Mouse (Mus musculus): ENCODE results near the gene Rnf135.
"Not testable (repeated sequence)": the region's sequence is repeated elsewhere in the genome, so short reads cannot be mapped to it uniquely, and the experiment has no call there.

Rnf135 gene

DNA sequence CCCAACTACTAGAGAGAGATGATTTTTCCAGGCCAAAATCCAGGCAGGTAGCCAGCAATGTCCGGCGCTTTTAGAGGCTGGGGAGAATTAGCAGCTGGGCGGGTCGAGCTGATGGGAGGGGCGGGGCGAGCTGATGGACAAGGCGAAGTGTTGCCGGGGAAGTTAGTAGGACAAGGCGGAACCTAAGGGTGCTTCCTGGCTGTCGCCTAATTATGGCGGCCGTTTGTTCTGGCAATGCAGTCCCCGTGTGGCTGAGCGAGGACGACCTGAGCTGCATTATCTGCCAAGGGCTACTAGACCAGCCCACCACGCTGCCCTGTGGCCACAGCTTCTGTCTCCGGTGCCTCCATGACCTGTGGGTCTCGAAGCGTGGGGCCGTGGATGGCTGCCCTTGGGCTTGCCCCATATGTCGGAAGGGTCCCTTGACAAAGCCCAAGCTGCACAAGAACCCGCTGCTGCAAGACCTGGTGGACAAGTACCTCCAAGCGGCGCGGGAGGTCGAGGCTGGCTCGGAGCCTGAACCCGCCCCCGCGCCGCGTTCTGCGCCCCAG is at the start of gene Rnf135:
Gene Rnf135, plus strand, starts transcription at position 147 of the 551 bp plus-strand sequence.
- DNase-seq (ENCODE audit: extremely low read depth, low read depth), result peak; percentile 77

GRCm38 (mm10) chr11:80134744-80135143 is 48.9 kb upstream of the Rnf135 start:
- DNase-seq (ENCODE audit: extremely low read depth, low read depth), result no peak

GRCm38 (mm10) chr11:80135954-80136683 is 47.5 kb upstream of the Rnf135 start:
- no peak for DNase-seq (ENCODE audit: extremely low read depth, low read depth)

DNA sequence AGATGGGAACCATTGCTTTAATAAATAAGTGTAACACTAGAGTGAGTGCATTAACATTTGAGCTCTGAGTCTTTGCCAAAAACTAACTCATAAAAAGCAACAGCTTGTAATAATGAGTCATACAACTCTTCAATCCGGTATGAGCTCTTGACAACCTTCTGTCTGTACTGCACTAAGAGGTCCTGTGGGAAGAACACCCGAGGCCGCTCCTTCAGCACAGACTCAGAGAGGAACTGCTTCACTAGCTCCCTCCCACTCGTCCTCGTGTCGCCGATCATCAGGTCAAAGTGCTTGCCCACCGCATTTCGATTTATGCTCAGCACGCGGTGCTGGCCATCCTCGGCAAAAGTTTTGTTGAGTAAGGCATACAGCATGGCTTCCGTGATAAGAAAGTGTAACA is 46.9 kb upstream of the Rnf135 start:
- no peak for DNase-seq (ENCODE audit: extremely low read depth, low read depth)

DNA sequence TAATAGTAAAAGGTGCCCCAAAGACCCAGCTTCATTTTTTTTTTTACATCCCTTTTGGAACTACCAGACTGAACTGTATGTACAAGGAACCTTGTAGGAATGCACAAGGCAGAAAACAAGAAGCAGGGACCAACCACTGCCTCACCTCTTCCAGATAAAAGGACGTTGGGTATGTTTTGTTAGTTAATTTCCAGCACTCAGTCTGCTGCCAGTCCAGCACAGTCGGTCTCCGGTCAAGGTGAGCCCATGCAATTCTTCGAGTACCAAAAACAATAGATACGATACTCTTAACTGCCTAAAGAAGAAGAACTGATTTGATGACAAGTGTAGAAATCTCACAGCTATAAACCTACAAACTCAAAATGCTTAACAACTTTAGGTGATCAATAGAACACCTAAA is 45.9 kb upstream of the Rnf135 start:
- no peak for DNase-seq (ENCODE audit: extremely low read depth, low read depth)

DNA sequence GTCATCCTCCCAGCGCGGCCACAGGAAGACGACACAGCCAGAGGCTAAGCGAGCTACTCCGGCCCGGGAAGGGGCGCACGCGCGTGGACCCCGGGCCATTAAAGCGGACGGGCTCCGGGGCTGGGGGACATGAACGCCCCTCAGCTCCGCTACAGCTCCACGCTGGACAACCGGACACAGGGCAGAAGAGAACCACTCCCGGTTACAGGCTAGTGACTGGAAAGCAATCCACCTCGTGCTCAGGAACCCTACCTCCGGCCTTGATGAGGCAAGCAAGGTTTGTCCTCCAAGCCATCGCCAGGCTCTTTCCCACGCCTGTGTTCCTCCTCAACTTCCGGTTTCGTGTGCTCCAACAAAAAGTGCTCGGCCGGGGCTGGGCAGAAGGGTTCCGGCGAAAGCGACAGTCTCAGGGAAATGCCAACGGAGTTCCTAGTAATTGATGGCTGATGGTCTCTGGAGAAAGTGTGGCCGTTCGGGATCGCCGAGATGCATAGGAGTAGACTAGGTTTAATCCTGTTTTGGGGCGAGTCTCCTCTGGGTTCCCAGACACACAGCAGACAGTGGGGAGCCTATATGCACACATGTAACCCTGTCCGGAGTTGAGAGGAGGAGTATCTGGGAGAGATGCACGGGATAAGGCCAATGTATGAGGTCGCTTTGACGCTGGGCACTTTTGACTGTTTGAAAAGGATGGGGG is 41.7 kb upstream of the Rnf135 start, which contains the start of gene Tefm:
Gene Tefm, minus strand, starts transcription at position 351 of the 697 bp plus-strand sequence.
- peak; percentile 85 for DNase-seq (ENCODE audit: extremely low read depth, low read depth)

DNA sequence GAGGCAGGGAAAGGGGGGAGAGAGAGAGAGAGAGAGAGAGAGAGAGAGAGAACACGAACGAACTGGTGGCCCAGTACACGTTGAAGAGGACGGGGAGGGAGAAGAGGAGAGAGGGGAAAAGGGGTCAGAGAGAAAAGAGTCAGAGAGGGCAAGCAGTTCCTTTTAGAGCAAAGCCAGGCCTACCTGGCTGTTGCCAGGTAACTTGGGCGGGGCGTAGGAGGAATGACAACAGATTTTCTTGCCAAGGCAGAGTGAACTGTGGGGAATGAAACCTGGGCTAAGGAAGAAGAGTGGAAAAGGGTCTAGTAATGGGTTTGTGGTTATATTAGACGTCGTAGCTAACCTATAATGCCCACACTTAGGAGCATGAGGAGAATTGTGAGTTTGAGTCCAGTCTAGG is 40.8 kb upstream of the Rnf135 start:
- no peak for DNase-seq (ENCODE audit: extremely low read depth, low read depth)

DNA sequence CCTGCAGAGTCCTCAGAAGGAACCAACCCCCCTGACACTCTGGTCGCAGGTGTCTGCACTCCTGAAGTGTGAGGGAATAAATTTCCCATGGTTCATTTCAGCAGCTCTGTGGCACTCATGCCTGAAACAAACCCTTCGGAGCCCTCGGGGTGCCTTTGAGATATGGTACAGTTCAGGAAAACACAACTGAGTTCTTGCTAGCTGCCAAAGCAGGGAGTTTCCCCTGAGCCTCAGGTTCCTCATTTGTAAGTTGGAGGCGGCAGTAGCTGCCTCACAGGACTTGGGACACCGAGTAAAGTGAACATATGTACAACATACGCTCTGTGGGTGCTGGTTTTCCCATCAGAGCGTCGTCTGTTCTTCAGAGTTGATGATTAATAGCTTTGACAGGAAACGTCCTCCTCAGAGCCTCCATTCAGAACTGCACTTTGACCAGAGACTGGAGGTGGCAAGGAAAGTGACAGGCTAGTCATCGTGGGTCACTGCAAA is 37.8 kb upstream of the Rnf135 start:
- peak; percentile 84 for DNase-seq (ENCODE audit: extremely low read depth, low read depth)

DNA sequence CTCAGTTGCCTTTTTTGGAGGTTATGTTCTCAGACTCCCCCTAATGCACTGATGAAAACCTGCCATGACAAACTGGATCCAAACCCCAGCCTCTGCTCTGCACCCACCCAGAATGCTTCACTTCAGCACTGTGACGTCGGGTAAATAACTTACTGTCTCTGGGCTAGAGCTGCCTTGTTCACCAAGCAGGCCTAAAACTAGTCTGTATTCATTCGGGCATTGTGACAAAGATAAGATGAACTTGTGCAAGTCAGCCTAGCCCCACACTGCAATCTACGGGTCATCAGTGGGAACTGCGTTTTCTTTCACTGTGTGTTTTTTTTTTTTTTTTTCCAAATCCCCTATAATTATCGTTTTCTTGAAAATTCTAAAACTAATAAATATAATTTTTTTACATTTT is 35.9 kb upstream of the Rnf135 start:
- DNase-seq (ENCODE audit: extremely low read depth, low read depth), result no peak

- no peak for DNase-seq (ENCODE audit: extremely low read depth, low read depth)
Measured at GRCm38 (mm10) chr11:80148313-80148712, 35.3 kb upstream of the Rnf135 start.

DNA sequence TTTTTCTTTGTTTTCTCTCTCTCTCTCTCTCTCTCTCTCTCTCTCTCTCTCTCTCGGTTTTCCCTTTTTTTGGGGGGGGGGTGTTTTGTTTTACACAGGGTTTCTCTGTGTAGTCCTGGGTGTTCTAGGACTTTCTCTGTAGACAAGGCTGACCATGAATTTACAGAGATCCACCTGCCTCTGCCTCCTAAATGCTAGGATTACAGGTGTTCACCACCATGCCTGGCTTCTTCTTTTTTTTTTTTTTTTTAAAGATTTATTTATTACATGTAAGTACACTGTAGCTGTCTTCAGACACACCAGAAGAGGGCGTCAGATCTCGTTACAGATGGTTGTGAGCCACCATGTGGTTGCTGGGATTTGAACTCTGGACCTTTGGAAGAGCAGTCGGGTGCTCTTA is 34.7 kb upstream of the Rnf135 start:
- not testable (repeated sequence) for DNase-seq (ENCODE audit: extremely low read depth, low read depth)

GRCm38 (mm10) chr11:80149412-80150023 is 34.1 kb upstream of the Rnf135 start:
- DNase-seq (ENCODE audit: extremely low read depth, low read depth), result no peak

DNA sequence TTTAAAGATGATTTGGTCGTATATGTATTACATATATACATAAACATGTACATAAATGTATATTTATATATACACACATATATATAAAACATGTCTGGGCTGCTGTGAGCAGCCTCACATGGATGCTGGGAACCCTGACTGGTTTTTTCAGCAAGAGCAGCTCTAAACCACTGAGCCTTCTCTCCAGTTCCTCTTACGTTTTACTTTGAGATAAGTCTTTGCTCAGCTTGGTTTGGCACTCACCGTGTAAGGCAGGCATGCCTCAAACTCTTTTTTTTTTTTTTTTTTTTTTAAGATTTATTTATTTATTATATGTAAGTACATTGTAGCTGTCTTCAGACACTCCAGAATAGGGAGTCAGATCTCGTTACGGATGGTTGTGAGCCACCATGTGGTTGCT is 33.1 kb upstream of the Rnf135 start:
- no peak for DNase-seq (ENCODE audit: extremely low read depth, low read depth)

DNA sequence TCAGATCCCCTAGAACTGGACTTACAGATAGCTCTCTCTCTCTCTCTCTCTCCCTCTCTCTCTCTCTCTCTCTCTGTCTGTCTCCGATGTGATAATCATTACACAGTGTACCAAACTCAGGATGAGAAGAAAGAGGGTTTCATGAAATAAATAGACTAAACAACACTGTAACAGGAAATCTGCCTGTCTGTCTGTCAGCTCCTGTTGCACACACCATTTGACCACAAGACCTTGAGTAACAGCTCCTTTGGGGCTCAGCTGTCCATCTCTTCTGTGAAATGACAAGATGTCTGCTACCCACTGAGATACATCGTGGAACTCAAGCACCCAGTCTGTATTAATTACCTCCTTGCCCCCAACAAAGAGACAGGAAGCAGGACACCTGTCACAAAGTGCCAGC is 32.1 kb upstream of the Rnf135 start:
- DNase-seq (ENCODE audit: extremely low read depth, low read depth), result no peak

DNA sequence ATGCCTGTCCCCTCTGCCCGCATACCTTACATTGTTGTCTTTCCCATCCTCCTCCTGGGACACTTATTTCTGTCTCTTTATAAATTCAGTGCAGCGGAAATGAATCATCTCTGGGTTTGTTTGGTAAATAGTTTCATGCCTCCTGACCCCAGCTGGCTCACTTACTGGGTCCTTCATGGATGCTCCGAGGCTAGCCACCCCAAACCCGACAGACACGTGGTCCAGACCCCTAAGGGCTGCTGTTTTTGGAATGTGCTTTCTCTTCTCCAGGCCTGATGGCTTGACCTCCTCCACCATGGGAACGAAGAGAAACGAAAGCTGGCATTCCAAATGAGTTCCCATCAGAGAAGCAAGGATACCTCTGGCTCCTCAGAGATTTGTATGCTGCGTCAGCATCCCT is 31.3 kb upstream of the Rnf135 start:
- DNase-seq (ENCODE audit: extremely low read depth, low read depth), result no peak

DNA sequence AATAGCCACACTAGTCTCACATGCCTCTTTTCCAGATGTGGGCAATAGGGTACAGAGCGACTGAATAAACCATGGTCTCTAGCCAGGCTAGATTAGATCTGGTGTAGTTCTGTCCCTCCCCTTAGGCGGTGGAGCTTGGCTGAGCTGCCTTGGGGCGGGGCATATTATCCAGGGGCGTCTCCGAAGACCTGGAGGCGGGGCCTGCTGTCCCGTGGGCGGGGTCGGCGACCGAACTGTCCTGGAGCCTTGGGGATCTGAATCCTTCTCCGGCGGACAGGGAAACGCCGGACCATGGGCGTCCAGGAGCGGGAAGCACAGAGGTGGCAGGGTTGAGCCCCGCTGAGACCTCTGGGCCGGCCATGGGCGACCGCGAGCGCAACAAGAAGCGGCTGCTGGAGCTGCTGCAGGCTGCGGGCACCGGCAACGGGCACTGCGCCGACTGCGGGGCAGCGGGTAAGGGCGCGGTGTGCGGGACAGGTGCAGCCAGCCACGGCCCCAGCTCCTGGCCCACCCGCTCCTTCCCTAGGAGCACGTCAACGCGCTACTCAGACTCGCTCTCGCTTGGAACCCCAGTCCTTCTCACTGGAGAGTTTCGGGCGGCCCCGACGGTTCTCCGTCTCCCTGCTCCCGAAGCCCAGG is 29.7 kb upstream of the Rnf135 start, which contains the start of gene Adap2:
Gene Adap2, plus strand, starts transcription at position 249 of the 639 bp plus-strand sequence.
- no peak for DNase-seq (ENCODE audit: extremely low read depth, low read depth)

DNA sequence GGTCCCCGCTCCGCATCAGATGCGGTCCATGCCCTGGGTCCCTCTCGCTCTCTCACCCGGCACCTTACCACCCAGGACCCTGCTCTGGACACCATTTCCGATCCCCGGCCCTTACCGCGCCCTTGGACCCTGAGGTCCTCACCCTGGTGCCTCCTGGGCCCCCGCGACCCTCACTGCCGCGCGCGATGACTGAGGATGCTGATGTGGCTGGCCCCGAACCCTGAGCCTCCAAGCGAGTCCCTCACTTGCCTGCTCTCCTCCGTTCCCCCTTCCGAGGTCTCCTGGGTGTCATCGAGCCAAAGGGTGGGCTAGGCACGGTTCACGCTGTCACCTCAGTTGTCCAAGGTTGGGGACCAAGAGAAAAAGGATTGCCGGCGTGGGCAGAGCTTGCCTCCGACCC is 29.1 kb upstream of the Rnf135 start:
- no peak for DNase-seq (ENCODE audit: extremely low read depth, low read depth)

DNA sequence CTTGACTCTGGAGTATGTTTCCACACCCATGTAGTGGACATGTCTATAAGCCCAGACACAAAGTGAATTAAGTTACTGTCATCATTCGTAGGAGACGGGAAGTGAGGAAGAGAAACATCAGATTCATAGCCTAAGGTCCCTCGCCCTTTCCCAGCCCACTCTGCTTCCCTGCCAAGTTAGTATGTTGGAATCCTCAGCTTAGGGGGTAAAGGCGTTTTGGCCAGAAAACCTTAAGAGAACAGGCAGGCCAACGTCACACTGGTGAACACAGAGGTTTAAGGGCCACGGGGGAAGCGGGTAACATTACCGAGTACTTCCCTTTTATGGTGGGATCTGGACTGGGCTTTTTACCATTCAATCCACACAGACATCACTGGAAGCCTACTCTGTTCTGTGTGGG is 28.1 kb upstream of the Rnf135 start:
- DNase-seq (ENCODE audit: extremely low read depth, low read depth), result no peak

- DNase-seq (ENCODE audit: extremely low read depth, low read depth), result no peak
Measured at GRCm38 (mm10) chr11:80155961-80156360, 27.7 kb upstream of the Rnf135 start.

DNA sequence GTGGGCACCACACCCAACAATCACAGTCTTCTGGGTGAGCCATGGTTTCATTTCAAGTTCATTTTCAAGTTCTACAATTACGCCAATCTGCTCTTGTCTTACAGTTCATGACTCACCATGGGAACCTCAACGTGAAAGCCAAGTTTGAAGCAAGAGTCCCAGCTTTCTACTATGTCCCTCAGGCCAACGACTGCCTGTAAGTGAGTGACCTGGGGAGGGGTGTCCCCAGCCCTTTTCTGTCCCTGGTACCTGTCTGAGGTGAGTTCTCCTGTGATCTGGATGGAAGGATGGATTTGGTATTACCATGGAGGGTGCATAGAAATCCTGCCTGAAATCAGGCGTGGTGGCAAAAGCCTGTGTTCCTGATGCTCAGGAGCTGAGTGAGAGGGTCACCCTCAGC is 26.8 kb upstream of the Rnf135 start:
- no peak for DNase-seq (ENCODE audit: extremely low read depth, low read depth)

GRCm38 (mm10) chr11:80159018-80159417 is 24.6 kb upstream of the Rnf135 start:
- DNase-seq (ENCODE audit: extremely low read depth, low read depth), result no peak
